26 mouse cellular contexts compared by ENCODE assay signal in genomic region chr5:14953587-14953986, GRCm38 (mm10). TPM values are rescaled to one million over a fixed set of nuclear protein-coding genes. Genes with fewer than 3 reads are reported as not detected.
"Had no signal": no experiment of that assay in that cellular context is flagged by ENCODE, and none has a peak within 500 bp of the region (broad histone marks: within the 10 kb centered on the region; RNA-seq: fewer than 3 reads in every experiment).

No protein-coding gene starts in this region.

RNA-seq across cellular contexts. Expression of gene Speer4e, which starts 15.4 kb away (rescaled TPM):
- polyA plus RNA-seq: heart, embryonic 10.5 days; heart, embryonic 11.5 days; heart, embryonic 13.5 days; heart, embryonic 15.5 days; heart, postnatal 0 days; hindbrain, embryonic 10.5 days; hindbrain, embryonic 11.5 days; hindbrain, embryonic 12.5 days; hindbrain, embryonic 13.5 days; hindbrain, embryonic 14.5 days; hindbrain, embryonic 15.5 days; hindbrain, embryonic 16.5 days; hindbrain, postnatal 0 days; inflammation-experienced regulatory T-cells, adult 6 months; intestine, embryonic 14.5 days; intestine, embryonic 15.5 days; intestine, embryonic 16.5 days; intestine, postnatal 0 days; kidney, adult 2 months; kidney, embryonic 14.5 days; kidney, embryonic 15.5 days; kidney, embryonic 16.5 days; kidney, postnatal 0 days; large intestine, adult 2 months had no signal

RNA-seq across cellular contexts. Expression of gene Gm10354, which starts 25.1 kb away (rescaled TPM):
- polyA plus RNA-seq: heart, embryonic 10.5 days; heart, embryonic 11.5 days; heart, embryonic 13.5 days; heart, embryonic 14.5 days; heart, embryonic 15.5 days; heart, postnatal 0 days; hindbrain, embryonic 10.5 days; hindbrain, embryonic 11.5 days; hindbrain, embryonic 12.5 days; hindbrain, embryonic 13.5 days; hindbrain, embryonic 14.5 days; hindbrain, embryonic 15.5 days; hindbrain, embryonic 16.5 days; hindbrain, postnatal 0 days; inflammation-experienced regulatory T-cells, adult 6 months; intestine, embryonic 14.5 days; intestine, embryonic 15.5 days; intestine, embryonic 16.5 days; intestine, postnatal 0 days; kidney, adult 2 months; kidney, embryonic 14.5 days; kidney, embryonic 15.5 days; kidney, embryonic 16.5 days; kidney, postnatal 0 days; large intestine, adult 2 months had no signal

RNA-seq across cellular contexts. Expression of gene Gm9758, which starts 38.9 kb away (rescaled TPM):
- polyA plus RNA-seq: heart, embryonic 10.5 days; heart, embryonic 11.5 days; heart, embryonic 12.5 days; heart, embryonic 13.5 days; heart, embryonic 14.5 days; heart, embryonic 15.5 days; heart, postnatal 0 days; hindbrain, embryonic 10.5 days; hindbrain, embryonic 11.5 days; hindbrain, embryonic 12.5 days; hindbrain, embryonic 13.5 days; hindbrain, embryonic 14.5 days; hindbrain, embryonic 15.5 days; hindbrain, embryonic 16.5 days; hindbrain, postnatal 0 days; inflammation-experienced regulatory T-cells, adult 6 months; intestine, embryonic 14.5 days; intestine, embryonic 15.5 days; intestine, embryonic 16.5 days; intestine, postnatal 0 days; kidney, adult 2 months; kidney, embryonic 14.5 days; kidney, embryonic 15.5 days; kidney, embryonic 16.5 days; kidney, postnatal 0 days; large intestine, adult 2 months had no signal
